Mouse (Mus musculus): ENCODE results near the gene Gtf3c4.

DNA sequence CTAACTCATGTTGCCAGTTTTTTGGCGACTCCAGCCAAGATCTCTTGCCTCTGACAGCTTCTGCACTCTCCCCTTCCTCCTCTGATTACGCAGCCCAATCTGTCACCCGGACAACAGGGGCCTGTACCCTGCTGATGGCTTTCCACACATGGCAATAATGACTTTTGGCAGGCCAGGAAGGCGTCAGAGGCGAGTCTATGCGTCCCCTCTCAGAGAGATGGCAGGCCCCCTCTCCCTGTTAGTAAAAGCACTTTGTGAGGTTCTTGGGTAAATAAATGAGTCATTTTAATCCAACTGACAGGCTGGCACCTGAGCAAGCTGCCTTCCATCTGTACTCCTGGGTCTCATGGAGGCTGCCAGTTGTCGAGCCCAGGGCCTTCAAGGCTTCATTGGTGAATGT lies 27.3 kb upstream of the Gtf3c4 start:
- TF ChIP-seq CTCF (conservative IDR thresholded peaks at IDR 0.05; ENCODE audit: low read length) (no peak), NANOG (IDR thresholded peaks at IDR 0.05; ENCODE audit: borderline replicate concordance, low read length) (no peak), POU5F1 (IDR thresholded peaks at IDR 0.05; ENCODE audit: borderline replicate concordance, low read length) (no peak)
